8 mouse cellular contexts compared by ENCODE assay signal in the genomic region with DNA sequence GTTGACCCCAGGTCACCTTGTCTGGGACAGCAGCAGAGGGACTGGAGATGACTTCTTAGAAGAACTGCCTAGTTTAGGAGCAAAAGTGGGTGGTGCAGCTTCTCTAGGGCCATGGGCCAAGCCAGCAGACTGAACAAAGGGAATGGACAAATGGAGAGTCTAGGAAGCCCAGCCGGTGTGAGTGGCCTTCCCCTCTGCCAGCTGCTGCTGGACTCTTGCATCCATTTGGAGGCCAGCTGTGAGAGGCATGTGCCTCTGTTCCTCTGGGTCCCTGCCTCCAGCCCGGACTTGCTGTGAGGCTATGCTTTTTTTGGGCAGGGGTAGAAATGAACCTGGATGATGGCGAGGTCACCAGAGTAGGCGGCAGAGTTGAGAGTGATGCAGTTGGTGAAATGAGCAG. TPM values are rescaled to one million over a fixed set of nuclear protein-coding genes. Genes with fewer than 3 reads are reported as not detected.
DNase-seq lines count a peak whose midpoint lies in the region; ATAC-seq lines count a peak whose summit lies in the region.

A gene (minus strand): TSS at position 152 of the 400 bp plus-strand sequence.

- no peak within 1 kb of the TSS for H3K4me3 ChIP-seq in midbrain, embryonic 10.5 days
- H3K4me3 ChIP-seq in midbrain, embryonic 14.5 days (replicated peaks; ENCODE audit: low read depth, low read length): no peak within 1 kb of the TSS
- no peak within 1 kb of the TSS for H3K4me3 ChIP-seq in heart, embryonic 12.5 days
- H3K4me3 ChIP-seq in limb, embryonic 15.5 days: no peak within 1 kb of the TSS

- no peak within 1 kb of the TSS for H3K27ac ChIP-seq in midbrain, embryonic 10.5 days (replicated peaks)
- no peak within 1 kb of the TSS for H3K27ac ChIP-seq in midbrain, embryonic 14.5 days (replicated peaks; ENCODE audit: low read depth, low read length)
- no peak within 1 kb of the TSS for H3K27ac ChIP-seq in heart, embryonic 12.5 days (ENCODE audit: poor library complexity, severe bottlenecking)
- peak within 1 kb of the TSS; percentile 35; the same call in 1 of the 2 replicates for H3K27ac ChIP-seq in limb, embryonic 15.5 days

- no peak for ATAC-seq in midbrain, embryonic 14.5 days (ENCODE audit: low FRiP score, low TSS enrichment)
- ATAC-seq in heart, embryonic 12.5 days (ENCODE audit: insufficient number of reproducible peaks, low FRiP score): no peak
- no peak for ATAC-seq in limb, embryonic 15.5 days (ENCODE audit: insufficient number of reproducible peaks, low FRiP score, low TSS enrichment, low read depth)
- ATAC-seq in frontal cortex, adult (ENCODE audit: low TSS enrichment): no peak

- H3K9ac ChIP-seq in midbrain, embryonic 14.5 days (replicated peaks; ENCODE audit: low read length): no peak within 1 kb of the TSS
- no peak within 1 kb of the TSS for H3K9ac ChIP-seq in heart, embryonic 12.5 days
- no peak within 1 kb of the TSS for H3K9ac ChIP-seq in limb, embryonic 15.5 days

- H3K9me3 ChIP-seq in midbrain, embryonic 10.5 days (replicated peaks): no peaks in the 10 kb centered on the region
- H3K9me3 ChIP-seq in midbrain, embryonic 14.5 days (ENCODE audit: control insufficient read depth, low read length): no peaks in the 10 kb centered on the region
- H3K9me3 ChIP-seq in heart, embryonic 12.5 days (replicated peaks): no peaks in the 10 kb centered on the region
- H3K9me3 ChIP-seq in limb, embryonic 15.5 days: no peaks in the 10 kb centered on the region

- H3K4me1 ChIP-seq in midbrain, embryonic 10.5 days: peaks cover 27% of the 10 kb centered on the region
- H3K4me1 ChIP-seq in midbrain, embryonic 14.5 days (ENCODE audit: control insufficient read depth, insufficient read depth, low read length): no peaks in the 10 kb centered on the region
- H3K4me1 ChIP-seq in heart, embryonic 12.5 days (replicated peaks): peaks cover 13% of the 10 kb centered on the region
- H3K4me1 ChIP-seq in limb, embryonic 15.5 days: peaks cover 13% of the 10 kb centered on the region

- no peak for DNase-seq in adrenal gland, adult 18-20 months (ENCODE audit: low spot score in 2 of 2)
- DNase-seq in adrenal gland, adult (ENCODE audit: inconsistent age in 2 of 2, low spot score in 1 of 2): no peak
- DNase-seq in midbrain, embryonic 10.5 days (ENCODE audit: low spot score): no peak
- DNase-seq in midbrain, embryonic 14.5 days: no peak
- DNase-seq in MN1 (ENCODE audit: low spot score): no peak

- no peaks in the 10 kb centered on the region for H3K27me3 ChIP-seq in midbrain, embryonic 10.5 days (ENCODE audit: low read depth, poor library complexity, severe bottlenecking)
- no peaks in the 10 kb centered on the region for H3K27me3 ChIP-seq in midbrain, embryonic 14.5 days (ENCODE audit: control insufficient read depth, insufficient read depth, low read length)
- no peaks in the 10 kb centered on the region for H3K27me3 ChIP-seq in heart, embryonic 12.5 days (replicated peaks)
- no peaks in the 10 kb centered on the region for H3K27me3 ChIP-seq in limb, embryonic 15.5 days

- no peak within 1 kb of the TSS for H3K4me2 ChIP-seq in midbrain, embryonic 14.5 days (ENCODE audit: low read length)
- no peak within 1 kb of the TSS for H3K4me2 ChIP-seq in heart, embryonic 12.5 days
- H3K4me2 ChIP-seq in limb, embryonic 15.5 days: no peak within 1 kb of the TSS

- 85% methylated on average over 4 of the region's 4 CpGs for WGBS in midbrain, embryonic 10.5 days
- WGBS in midbrain, embryonic 14.5 days: 83% methylated on average over 4 of the region's 4 CpGs
- 72% methylated on average over 4 of the region's 4 CpGs for WGBS in heart, embryonic 12.5 days
- 78% methylated on average over 4 of the region's 4 CpGs for WGBS in limb, embryonic 15.5 days

- H3K36me3 ChIP-seq in midbrain, embryonic 10.5 days: no peaks in the 10 kb centered on the region
- no peaks in the 10 kb centered on the region for H3K36me3 ChIP-seq in midbrain, embryonic 14.5 days (ENCODE audit: control insufficient read depth, insufficient read depth, low read length)
- no peaks in the 10 kb centered on the region for H3K36me3 ChIP-seq in heart, embryonic 12.5 days
- H3K36me3 ChIP-seq in limb, embryonic 15.5 days: no peaks in the 10 kb centered on the region

RNA-seq across cellular contexts. Expression of the gene that starts here (rescaled TPM):
- total RNA-seq in adrenal gland, adult 18-20 months (2021): 10 to 100 TPM; 38.1 to 54.2 TPM
- polyA plus RNA-seq in midbrain, embryonic 10.5 days (2016; fragmentation: Nextera tagmentation; extraction: Ambion mirVana): 16.8 TPM in 2 replicates
- 5.4 and 7.1 TPM in 2 replicates for polyA plus RNA-seq in midbrain, embryonic 14.5 days (2014; fragmentation: Nextera tagmentation; extraction: Ambion mirVana)
- polyA plus RNA-seq in heart, embryonic 12.5 days (2016; fragmentation: Nextera tagmentation; extraction: Ambion mirVana): 33.3 and 36.0 TPM in 2 replicates
- 25.0 and 28.0 TPM in 2 replicates for polyA plus RNA-seq in limb, embryonic 15.5 days (2015; fragmentation: Nextera tagmentation; extraction: Ambion mirVana)
